Mouse (Mus musculus) heart, embryonic 15.5 days (tissue): ENCODE data around the gene Calhm1. TPM values are rescaled to one million over a fixed set of nuclear protein-coding genes. Genes with fewer than 3 reads are reported as not detected.
"Not testable (repeated sequence)": the region's sequence is repeated elsewhere in the genome, so short reads cannot be mapped to it uniquely, and the experiment has no call there.

Experiments used
- ATAC-seq: fragments of 200-750 bp; cut with Nextera tagmentation; replicated peaks from 2 replicates; pipeline ENCODE4 v1.8.0; 2017; ENCODE audit warnings: low read depth, moderate TSS enrichment; ENCODE audit not compliant: insufficient number of reproducible peaks, insufficient read depth, low FRiP score
- H3K27ac ChIP-seq: fragments of 300-500 bp; sonication (generic); 2 replicates; pipeline ENCODE4 v1.5.1; 2015; ENCODE audit warnings: mild to moderate bottlenecking, inconsistent platforms
- H3K27me3 ChIP-seq: fragments of 300-500 bp; sonication (generic); 2 replicates; pipeline ENCODE4 v1.6.1; 2015; ENCODE audit warnings: inconsistent platforms
- H3K36me3 ChIP-seq: fragments of 300-500 bp; sonication (generic); 2 replicates; pipeline ENCODE4 v1.6.1; 2015; ENCODE audit warnings: mild to moderate bottlenecking, inconsistent platforms
- H3K4me1 ChIP-seq: fragments of 300-500 bp; sonication (generic); replicated peaks from 2 replicates; pipeline ENCODE4 v1.6.1; 2015; ENCODE audit warnings: inconsistent platforms
- H3K4me2 ChIP-seq: fragments of 300-500 bp; sonication (generic); 2 replicates; pipeline ENCODE4 v1.6.1; 2015; ENCODE audit warnings: inconsistent platforms, mild to moderate bottlenecking, moderate library complexity
- H3K4me3 ChIP-seq: fragments of 300-500 bp; sonication (generic); 2 replicates; pipeline ENCODE4 v1.5.1; 2015; ENCODE audit warnings: mild to moderate bottlenecking, inconsistent platforms
- H3K9ac ChIP-seq: fragments of 300-500 bp; sonication (generic); 2 replicates; pipeline ENCODE4 v1.6.1; 2015; ENCODE audit warnings: mild to moderate bottlenecking, inconsistent platforms
- H3K9me3 ChIP-seq: fragments of 300-500 bp; sonication (generic); replicated peaks from 2 replicates; pipeline ENCODE4 v1.6.1; 2016; ENCODE audit warnings: inconsistent platforms
- WGBS: fragments of 180-500 bp; shearing (Covaris S2); methylation state at CpG from one replicate; pipeline ENCODE4 v1.1.7; 2015; ENCODE audit warnings: mixed read lengths; 5-methylcytosine and 5-hydroxymethylcytosine counted together
- polyA plus RNA-seq: library from polyadenylated mRNA; unstranded; fragments of >200 nt; fragmentation: Nextera tagmentation; extraction: Ambion mirVana; gene quantifications from 2 replicates; pipeline ENCODE4 v1.2.1, GENCODE M21; 2015

The Calhm1 gene
- polyA plus RNA-seq, 1 experiment from 2014 or later = not detected

- 62% methylated on average over 12 of the region's 12 CpGs for WGBS
- H3K4me3 ChIP-seq = peak overlapping the region; percentile 34
Observed at GRCm38 (mm10) chr19:47152062-47152369, 8.0 kb upstream of the Calhm1 start.

DNA sequence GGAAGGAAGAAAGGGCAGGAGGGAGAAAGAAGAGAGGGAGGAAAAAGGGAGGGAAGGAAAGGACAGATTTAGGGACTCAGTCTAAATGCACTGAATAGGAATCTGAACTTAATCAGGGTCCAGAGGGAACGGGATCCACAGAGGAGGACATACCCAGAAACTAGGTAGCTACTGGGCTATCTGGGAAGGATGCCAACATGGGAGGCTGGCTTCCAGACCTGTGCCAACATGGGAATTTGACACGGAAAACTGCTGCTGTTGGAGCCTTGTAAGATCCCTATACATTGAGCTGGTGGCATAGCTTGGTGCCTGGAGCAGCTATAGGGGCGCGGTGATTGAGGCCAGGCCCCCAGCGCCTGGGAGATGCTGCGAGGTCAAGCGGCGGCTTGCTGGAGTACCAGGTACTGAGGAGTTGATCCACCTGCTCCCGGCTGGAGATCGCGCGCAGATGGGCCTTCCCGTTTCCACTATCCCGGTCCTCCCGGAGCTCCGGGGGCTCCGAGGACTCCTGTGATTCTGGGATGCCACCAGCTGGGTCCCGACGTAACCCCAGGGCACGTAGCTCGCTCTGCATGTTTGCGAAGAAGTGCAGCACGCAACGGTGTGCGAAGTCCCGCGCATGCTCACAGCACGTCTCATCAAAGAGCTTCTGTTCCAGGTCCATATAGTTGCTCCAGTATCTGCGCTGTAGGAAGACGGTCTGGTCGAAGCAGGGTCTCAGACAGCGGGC, 7.4 kb upstream of the Calhm1 start:
- H3K9me3 ChIP-seq = no peaks in the 10 kb centered on the region
- peak overlapping the region; percentile 34 for H3K4me3 ChIP-seq
- no peak overlapping the region; the same call in 1 of the 2 replicates for H3K9ac ChIP-seq
- peaks cover 19% of the 10 kb centered on the region for H3K27me3 ChIP-seq
- no peak for ATAC-seq
- peak overlapping the region; percentile 59 for H3K4me2 ChIP-seq
- peaks cover 10% of the 10 kb centered on the region for H3K4me1 ChIP-seq
- no peak overlapping the region for H3K27ac ChIP-seq
- 27% methylated on average over 32 of the region's 32 CpGs for WGBS
- no peaks in the 10 kb centered on the region for H3K36me3 ChIP-seq

More at GRCm38 (mm10) chr19:47152062-47152369, 8.0 kb upstream of the Calhm1 start:
- Histone ChIP-seq H3K4me1 (peaks cover 10% of the 10 kb centered on the region), H3K27ac (no peak overlapping the region), H3K4me2 (peak overlapping the region; percentile 59), H3K27me3 (peaks cover 19% of the 10 kb centered on the region), H3K9me3 (no peaks in the 10 kb centered on the region), H3K36me3 (no peaks in the 10 kb centered on the region), H3K9ac (no peak overlapping the region; the same call in 1 of the 2 replicates)
- ATAC-seq = no peak

DNA sequence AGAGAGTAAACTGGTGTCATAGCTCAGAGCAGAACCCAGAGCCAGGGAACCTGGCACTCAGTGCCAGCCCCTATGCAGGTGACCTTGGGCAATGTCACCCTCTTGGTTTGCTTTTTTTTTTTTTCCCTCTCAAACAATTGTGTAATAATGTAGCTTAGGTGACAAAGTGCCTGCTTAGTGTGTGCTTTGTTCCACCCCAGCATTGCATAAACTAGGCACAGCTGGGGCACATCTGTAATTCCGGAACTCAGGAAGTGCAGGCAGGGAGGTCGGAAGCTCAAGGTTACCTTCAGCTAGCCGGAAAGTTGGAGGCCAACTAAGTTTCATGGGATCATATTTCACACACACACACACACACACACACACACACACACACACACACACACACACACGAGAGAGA, 5.8 kb upstream of the Calhm1 start:
- Histone ChIP-seq H3K9me3 (no peaks in the 10 kb centered on the region), H3K27ac (no peak overlapping the region; the same call in 1 of the 2 replicates), H3K4me3 (no peak overlapping the region), H3K9ac (no peak overlapping the region), H3K4me2 (no peak overlapping the region), H3K27me3 (peaks cover 19% of the 10 kb centered on the region), H3K4me1 (peaks cover 10% of the 10 kb centered on the region), H3K36me3 (no peaks in the 10 kb centered on the region)
- WGBS = 37% methylated on average over 4 of the region's 4 CpGs
- ATAC-seq = no peak

DNA sequence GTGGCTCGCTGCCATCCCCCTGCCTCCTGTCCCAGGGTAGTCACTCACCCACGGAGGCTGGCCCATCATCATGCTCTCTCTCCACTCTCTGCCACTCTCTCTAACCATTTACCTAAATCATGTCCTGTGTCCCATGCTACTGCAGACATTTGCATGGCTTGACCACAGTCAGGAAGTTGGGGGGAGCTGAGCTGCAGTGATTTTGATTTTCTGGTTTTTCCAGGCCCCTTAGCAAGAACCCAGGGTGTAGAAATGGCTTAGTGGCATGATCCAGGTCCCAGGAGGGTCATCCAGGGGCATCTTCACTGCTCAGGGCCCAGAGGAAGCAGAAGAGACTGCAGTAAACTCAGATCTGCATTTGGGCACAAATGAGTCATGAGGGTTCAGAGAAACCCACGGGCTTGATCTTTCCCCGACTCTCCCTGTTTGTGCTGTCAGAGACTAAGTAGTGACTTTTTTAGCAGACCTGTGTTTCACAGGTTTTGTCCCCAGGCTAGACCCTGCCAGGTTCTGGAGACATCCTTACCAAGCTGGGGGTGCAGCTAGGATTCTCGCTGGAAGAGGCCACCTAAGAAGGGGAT, 4.3 kb upstream of the Calhm1 start:
- H3K27ac ChIP-seq = no peak overlapping the region
- peaks cover 19% of the 10 kb centered on the region for H3K27me3 ChIP-seq
- WGBS = 68% methylated on average over 5 of the region's 5 CpGs
- no peak overlapping the region for H3K4me2 ChIP-seq
- H3K4me3 ChIP-seq = no peak overlapping the region
- no peak for ATAC-seq
- no peaks in the 10 kb centered on the region for H3K9me3 ChIP-seq
- H3K36me3 ChIP-seq = no peaks in the 10 kb centered on the region
- H3K4me1 ChIP-seq = peaks cover 10% of the 10 kb centered on the region
- no peak overlapping the region for H3K9ac ChIP-seq

GRCm38 (mm10) chr19:47142438-47142837, 1.6 kb downstream of the Calhm1 start:
- 70% methylated on average over 6 of the region's 6 CpGs for WGBS
- ATAC-seq = no peak
- no peaks in the 10 kb centered on the region for H3K27me3 ChIP-seq
- H3K4me3 ChIP-seq = no peak overlapping the region
- H3K27ac ChIP-seq = no peak overlapping the region
- H3K4me1 ChIP-seq = peaks cover 15% of the 10 kb centered on the region
- H3K9ac ChIP-seq = no peak overlapping the region
- H3K9me3 ChIP-seq = no peaks in the 10 kb centered on the region
- no peak overlapping the region for H3K4me2 ChIP-seq
- H3K36me3 ChIP-seq = no peaks in the 10 kb centered on the region

- peaks cover 31% of the 10 kb centered on the region for H3K4me1 ChIP-seq
- not testable (repeated sequence) for H3K36me3 ChIP-seq, H3K4me2 ChIP-seq, H3K27ac ChIP-seq, H3K27me3 ChIP-seq, H3K9me3 ChIP-seq, H3K9ac ChIP-seq, ATAC-seq, H3K4me3 ChIP-seq
- whole genome bisulfite sequencing = 35% methylated on average over 7 of the region's 7 CpGs
Observed at GRCm38 (mm10) chr19:47139611-47140010, 4.4 kb downstream of the Calhm1 start.

DNA sequence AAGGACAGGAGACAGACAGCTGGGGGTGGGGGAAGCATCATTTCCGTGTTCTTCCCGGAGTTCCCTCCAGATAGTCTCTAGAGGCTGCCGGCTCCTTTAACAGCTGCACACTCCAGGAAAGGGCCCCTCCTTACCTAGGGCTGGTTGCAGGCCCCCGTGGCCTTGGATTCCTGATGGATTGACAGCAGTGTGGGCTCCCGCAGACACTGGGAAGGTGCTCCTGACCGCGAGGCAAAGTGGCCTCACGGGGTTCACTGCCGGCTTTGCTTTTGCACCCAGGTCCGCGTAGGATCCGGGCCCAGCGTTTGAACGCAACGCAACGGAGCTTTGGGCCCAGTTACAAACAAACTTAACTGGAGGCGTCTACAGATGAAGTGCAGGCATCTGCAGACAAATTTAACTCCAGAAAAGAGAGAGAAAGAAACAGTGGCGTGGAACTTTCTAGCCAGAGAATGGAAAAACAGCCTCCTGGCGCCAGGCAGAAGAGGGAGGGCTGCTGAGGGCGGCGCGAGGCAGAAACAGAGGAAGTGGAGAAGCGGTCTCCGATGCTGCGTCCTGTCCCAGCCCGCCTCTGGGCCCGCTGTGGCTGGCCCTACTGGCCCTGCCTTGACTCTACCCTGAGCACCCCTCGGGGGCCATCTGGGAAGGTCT, 6.2 kb downstream of the Calhm1 start, which contains the start of gene Calhm2:
Gene Calhm2 (minus strand): TSS at position 524 of the 651 bp plus-strand sequence.
- H3K4me1 ChIP-seq = peaks cover 31% of the 10 kb centered on the region
- H3K4me2 ChIP-seq = peak within 1 kb of the TSS; percentile 76
- no peaks in the 10 kb centered on the region for H3K27me3 ChIP-seq
- WGBS = 1% methylated on average over 28 of the region's 28 CpGs
- peak; percentile 83 for ATAC-seq
- peak within 1 kb of the TSS; percentile 55 for H3K4me3 ChIP-seq
- H3K9me3 ChIP-seq = no peaks in the 10 kb centered on the region
- peak within 1 kb of the TSS; percentile 68 for H3K9ac ChIP-seq
- H3K36me3 ChIP-seq = peaks cover 9% of the 10 kb centered on the region; the same call in 1 of the 2 replicates
- peak within 1 kb of the TSS; percentile 85 for H3K27ac ChIP-seq

GRCm38 (mm10) chr19:47137051-47137581, 6.9 kb downstream of the Calhm1 start:
- H3K9ac ChIP-seq = peak overlapping the region; percentile 68
- H3K36me3 ChIP-seq = peaks cover 14% of the 10 kb centered on the region; the same call in 1 of the 2 replicates
- H3K4me2 ChIP-seq = peak overlapping the region; percentile 76
- ATAC-seq = peak; percentile 20; the same call in 1 of the 2 replicates
- H3K9me3 ChIP-seq = no peaks in the 10 kb centered on the region
- H3K27ac ChIP-seq = peak overlapping the region; percentile 85
- peak overlapping the region; percentile 55 for H3K4me3 ChIP-seq
- no peaks in the 10 kb centered on the region for H3K27me3 ChIP-seq
- 8% methylated on average over 6 of the region's 6 CpGs for WGBS
- peaks cover 31% of the 10 kb centered on the region for H3K4me1 ChIP-seq

GRCm38 (mm10) chr19:47136170-47136569, 7.9 kb downstream of the Calhm1 start:
- Histone ChIP-seq H3K27ac (no peak overlapping the region), H3K9ac (no peak overlapping the region), H3K4me2 (0 out of 2 replicates have a peak overlapping the region, but pooled peaks have one; percentile 76), H3K27me3 (no peaks in the 10 kb centered on the region), H3K9me3 (no peaks in the 10 kb centered on the region), H3K36me3 (peaks cover 22% of the 10 kb centered on the region; the same call in 1 of the 2 replicates), H3K4me3 (no peak overlapping the region), H3K4me1 (peaks cover 31% of the 10 kb centered on the region)
- no peak for ATAC-seq
- 86% methylated on average over 5 of the region's 5 CpGs for WGBS

GRCm38 (mm10) chr19:47135568-47135967, 8.5 kb downstream of the Calhm1 start:
- no peak for ATAC-seq
- Histone ChIP-seq H3K4me3 (no peak overlapping the region), H3K27me3 (no peaks in the 10 kb centered on the region), H3K4me2 (no peak overlapping the region), H3K4me1 (peaks cover 31% of the 10 kb centered on the region), H3K9me3 (no peaks in the 10 kb centered on the region), H3K27ac (no peak overlapping the region), H3K36me3 (peaks cover 28% of the 10 kb centered on the region; the same call in 1 of the 2 replicates), H3K9ac (no peak overlapping the region)
- WGBS = 90% methylated on average over 17 of the region's 17 CpGs

DNA sequence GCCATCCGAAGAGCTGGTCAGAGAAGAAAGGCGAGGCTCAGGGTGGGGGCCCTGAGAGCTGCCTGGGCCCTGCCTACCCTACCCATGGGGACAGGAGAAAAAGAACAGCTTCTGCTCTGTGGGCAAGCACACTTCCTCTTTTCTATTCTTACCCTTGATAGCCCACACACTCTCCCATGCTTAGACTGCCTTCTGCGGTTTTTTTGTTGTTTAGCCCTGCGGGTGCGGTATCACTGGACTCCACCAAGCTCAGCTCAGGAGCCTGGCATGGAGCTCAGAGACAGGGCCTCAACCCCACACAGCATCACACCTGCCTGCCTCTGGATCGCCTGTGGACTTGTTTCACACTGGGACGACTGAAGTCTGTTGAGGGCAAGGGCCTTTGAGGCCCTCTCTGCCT, 10.9 kb downstream of the Calhm1 start:
- H3K27me3 ChIP-seq = no peaks in the 10 kb centered on the region
- no peak for ATAC-seq
- no peak overlapping the region for H3K4me2 ChIP-seq
- H3K36me3 ChIP-seq = peaks cover 52% of the 10 kb centered on the region
- no peaks in the 10 kb centered on the region for H3K9me3 ChIP-seq
- H3K4me1 ChIP-seq = peaks cover 23% of the 10 kb centered on the region
- no peak overlapping the region for H3K27ac ChIP-seq
- H3K9ac ChIP-seq = no peak overlapping the region
- no peak overlapping the region for H3K4me3 ChIP-seq
- WGBS = 86% methylated on average over 7 of the region's 7 CpGs
